Mouse (Mus musculus): Measurements from ENCODE around the gene Arl4c.

GRCm38 (mm10) chr1:88725716-88726115 lies 23.7 kb upstream of the Arl4c start:
- no peak for TF ChIP-seq CTCF (IDR thresholded peaks at IDR 0.05; ENCODE audit: low read depth, low read length)
- TF ChIP-seq GATA1 (IDR thresholded peaks at IDR 0.05; ENCODE audit: borderline replicate concordance, low read length) = no peak

Measured in G1E (cell line).